Mouse (Mus musculus): ENCODE data around the gene Pbx4. TPM values are rescaled to one million over a fixed set of nuclear protein-coding genes. Genes with fewer than 3 reads are reported as not detected.

Gene Pbx4
- polyA plus RNA-seq, 1 experiment, result 1.7 TPM

GRCm38 (mm10) chr8:69802216-69802615, 30.1 kb upstream of the Pbx4 start:
- Histone ChIP-seq H3ac (ENCODE audit: control insufficient read depth, insufficient read length) (no peak overlapping the region), H3K27me3 (ENCODE audit: control insufficient read depth, insufficient read depth, insufficient read length) (no peaks in the 10 kb centered on the region), H3K4me2 (ENCODE audit: low read depth) (no peak overlapping the region), H3K79me2 (ENCODE audit: control insufficient read depth, insufficient read depth) (no peaks in the 10 kb centered on the region), H3K36me3 (ENCODE audit: control insufficient read depth, insufficient read depth) (peaks cover 3% of the 10 kb centered on the region), H3K4me3 (no peak overlapping the region)
- TF ChIP-seq TCF12 (IDR thresholded peaks at IDR 0.05; ENCODE audit: insufficient read depth, poor library complexity, severe bottlenecking) (no peak), POLR2A (IDR thresholded peaks at IDR 0.05; ENCODE audit: insufficient read length, low read depth) (no peak), MAX (IDR thresholded peaks at IDR 0.05; ENCODE audit: low read depth) (no peak), CEBPB (IDR thresholded peaks at IDR 0.05; ENCODE audit: insufficient read depth, poor library complexity, severe bottlenecking) (no peak), MYOG (IDR thresholded peaks at IDR 0.05; ENCODE audit: control insufficient read depth in 1 of 3, insufficient read depth in 1 of 3, insufficient read length in 2 of 3, low read depth in 2 of 3) (no peak)

- Histone ChIP-seq H3K79me2 (ENCODE audit: control insufficient read depth, insufficient read depth) (no peaks in the 10 kb centered on the region), H3K27me3 (ENCODE audit: control insufficient read depth, insufficient read depth, insufficient read length) (no peaks in the 10 kb centered on the region), H3K36me3 (ENCODE audit: control insufficient read depth, insufficient read depth) (peaks cover 3% of the 10 kb centered on the region), H3ac (ENCODE audit: control insufficient read depth, insufficient read length) (no peak overlapping the region), H3K4me3 (no peak overlapping the region), H3K4me2 (ENCODE audit: low read depth) (no peak overlapping the region)
- peak; percentile 37 for TF ChIP-seq POLR2AphosphoS2 (IDR thresholded peaks at IDR 0.05; ENCODE audit: insufficient read length, low read depth)
- no peak for TF ChIP-seq CEBPB (IDR thresholded peaks at IDR 0.05; ENCODE audit: insufficient read depth, poor library complexity, severe bottlenecking)
Measured at GRCm38 (mm10) chr8:69803366-69803765, 28.9 kb upstream of the Pbx4 start.

- H3K4me2 ChIP-seq (ENCODE audit: low read depth), result no peak overlapping the region
- no peaks in the 10 kb centered on the region for H3K27me3 ChIP-seq (ENCODE audit: control insufficient read depth, insufficient read depth, insufficient read length)
- no peak overlapping the region for H3ac ChIP-seq (ENCODE audit: control insufficient read depth, insufficient read length)
- H3K79me2 ChIP-seq (ENCODE audit: control insufficient read depth, insufficient read depth), result no peaks in the 10 kb centered on the region
- H3K36me3 ChIP-seq (ENCODE audit: control insufficient read depth, insufficient read depth), result peaks cover 3% of the 10 kb centered on the region
- TF ChIP-seq MYOG (IDR thresholded peaks at IDR 0.05; ENCODE audit: control insufficient read depth in 1 of 3, insufficient read depth in 1 of 3, insufficient read length in 2 of 3, low read depth in 2 of 3) (no peak), SRF (IDR thresholded peaks at IDR 0.05; ENCODE audit: control insufficient read depth, insufficient read length, low read depth) (no peak), USF1 (IDR thresholded peaks at IDR 0.05; ENCODE audit: low read depth) (no peak), TCF12 (IDR thresholded peaks at IDR 0.05; ENCODE audit: insufficient read depth, poor library complexity, severe bottlenecking) (no peak), MYOD1 (IDR thresholded peaks at IDR 0.05; ENCODE audit: control insufficient read depth in 1 of 3, insufficient read length in 2 of 3, low read depth in 2 of 3) (no peak), REST (IDR thresholded peaks at IDR 0.05; ENCODE audit: insufficient read depth, insufficient read length) (no peak), MAX (IDR thresholded peaks at IDR 0.05; ENCODE audit: low read depth) (no peak), E2F4 (IDR thresholded peaks at IDR 0.05; ENCODE audit: insufficient read depth) (no peak)
- H3K4me3 ChIP-seq, result no peak overlapping the region
Measured at GRCm38 (mm10) chr8:69804537-69804936, 27.8 kb upstream of the Pbx4 start.

- Histone ChIP-seq H3K36me3 (ENCODE audit: control insufficient read depth, insufficient read depth) (peaks cover 3% of the 10 kb centered on the region), H3ac (ENCODE audit: control insufficient read depth, insufficient read length) (no peak overlapping the region), H3K27me3 (ENCODE audit: control insufficient read depth, insufficient read depth, insufficient read length) (no peaks in the 10 kb centered on the region), H3K79me2 (ENCODE audit: control insufficient read depth, insufficient read depth) (no peaks in the 10 kb centered on the region), H3K4me3 (no peak overlapping the region), H3K4me2 (ENCODE audit: low read depth) (no peak overlapping the region)
- TF ChIP-seq MAX (IDR thresholded peaks at IDR 0.05; ENCODE audit: low read depth) (no peak), MYOD1 (IDR thresholded peaks at IDR 0.05; ENCODE audit: control insufficient read depth in 1 of 3, insufficient read length in 2 of 3, low read depth in 2 of 3) (no peak), USF1 (IDR thresholded peaks at IDR 0.05; ENCODE audit: low read depth) (no peak), POLR2AphosphoS2 (IDR thresholded peaks at IDR 0.05; ENCODE audit: insufficient read length, low read depth) (no peak), REST (IDR thresholded peaks at IDR 0.05; ENCODE audit: insufficient read depth, insufficient read length) (no peak), POLR2A (IDR thresholded peaks at IDR 0.05; ENCODE audit: insufficient read length, low read depth) (no peak), E2F4 (IDR thresholded peaks at IDR 0.05; ENCODE audit: insufficient read depth) (no peak), TCF12 (IDR thresholded peaks at IDR 0.05; ENCODE audit: insufficient read depth, poor library complexity, severe bottlenecking) (no peak), TCF3 (IDR thresholded peaks at IDR 0.05; ENCODE audit: insufficient read length, low read depth) (no peak), CEBPB (IDR thresholded peaks at IDR 0.05; ENCODE audit: insufficient read depth, poor library complexity, severe bottlenecking) (no peak), SRF (IDR thresholded peaks at IDR 0.05; ENCODE audit: control insufficient read depth, insufficient read length, low read depth) (no peak), MYOG (IDR thresholded peaks at IDR 0.05; ENCODE audit: control insufficient read depth in 1 of 3, insufficient read depth in 1 of 3, insufficient read length in 2 of 3, low read depth in 2 of 3) (no peak)
Measured at GRCm38 (mm10) chr8:69805086-69805485, 27.2 kb upstream of the Pbx4 start.

- TF ChIP-seq REST (IDR thresholded peaks at IDR 0.05; ENCODE audit: insufficient read depth, insufficient read length), result no peak
- no peak for TF ChIP-seq SRF (IDR thresholded peaks at IDR 0.05; ENCODE audit: control insufficient read depth, insufficient read length, low read depth)
- TF ChIP-seq POLR2AphosphoS2 (IDR thresholded peaks at IDR 0.05; ENCODE audit: insufficient read length, low read depth), result no peak
- TF ChIP-seq USF1 (IDR thresholded peaks at IDR 0.05; ENCODE audit: low read depth), result no peak
- no peak for TF ChIP-seq TCF3 (IDR thresholded peaks at IDR 0.05; ENCODE audit: insufficient read length, low read depth)
- no peak for TF ChIP-seq CEBPB (IDR thresholded peaks at IDR 0.05; ENCODE audit: insufficient read depth, poor library complexity, severe bottlenecking)
- no peak for TF ChIP-seq POLR2A (IDR thresholded peaks at IDR 0.05; ENCODE audit: insufficient read length, low read depth)
- TF ChIP-seq MAX (IDR thresholded peaks at IDR 0.05; ENCODE audit: low read depth), result no peak
- no peak for TF ChIP-seq MYOG (IDR thresholded peaks at IDR 0.05; ENCODE audit: control insufficient read depth in 1 of 3, insufficient read depth in 1 of 3, insufficient read length in 2 of 3, low read depth in 2 of 3)
- TF ChIP-seq MYOD1 (IDR thresholded peaks at IDR 0.05; ENCODE audit: control insufficient read depth in 1 of 3, insufficient read length in 2 of 3, low read depth in 2 of 3), result no peak
- no peak for TF ChIP-seq E2F4 (IDR thresholded peaks at IDR 0.05; ENCODE audit: insufficient read depth)
- Histone ChIP-seq H3K27me3 (ENCODE audit: control insufficient read depth, insufficient read depth, insufficient read length) (no peaks in the 10 kb centered on the region), H3K4me2 (ENCODE audit: low read depth) (no peak overlapping the region), H3K36me3 (ENCODE audit: control insufficient read depth, insufficient read depth) (peaks cover 3% of the 10 kb centered on the region), H3ac (ENCODE audit: control insufficient read depth, insufficient read length) (no peak overlapping the region), H3K4me3 (no peak overlapping the region), H3K79me2 (ENCODE audit: control insufficient read depth, insufficient read depth) (no peaks in the 10 kb centered on the region)
Measured at GRCm38 (mm10) chr8:69805491-69805890, 26.8 kb upstream of the Pbx4 start.

All from myocyte (in vitro differentiated cells).